Mouse (Mus musculus): ENCODE measurements around the gene Gm10959. TPM values are rescaled to one million over a fixed set of nuclear protein-coding genes. Genes with fewer than 3 reads are reported as not detected.

Gm10959 gene
- polyA plus RNA-seq, 2 experiments = not detected

GRCm38 (mm10) chr3:122923147-122923546 is 4.0 kb upstream of the Gm10959 start:
- H3K9ac ChIP-seq (ENCODE audit: low read depth, low read length, severe bottlenecking) = no peak overlapping the region
- 74% methylated on average over 7 of the region's 7 CpGs for WGBS
- H3K9me3 ChIP-seq (ENCODE audit: control insufficient read depth, low read length) = no peaks in the 10 kb centered on the region
- H3K4me1 ChIP-seq (ENCODE audit: control insufficient read depth, insufficient read depth, low read length) = peaks cover 6% of the 10 kb centered on the region; the same call in 1 of the 2 replicates
- no peak for TF ChIP-seq POLR2A (IDR thresholded peaks at IDR 0.05; ENCODE audit: borderline replicate concordance, extremely low read depth, insufficient read depth, insufficient read length)
- peak overlapping the region; percentile 65 for H3K4me2 ChIP-seq (replicated peaks; ENCODE audit: low read depth, low read length, severe bottlenecking)
- no peak overlapping the region for H3K4me3 ChIP-seq (replicated peaks; ENCODE audit: low read length)
- no peak for ATAC-seq (ENCODE audit: low FRiP score, low read depth)
- no peak overlapping the region for H3K27ac ChIP-seq (replicated peaks; ENCODE audit: low read depth, low read length)
- H3K27me3 ChIP-seq (ENCODE audit: control insufficient read depth, insufficient read depth, low read length) = no peaks in the 10 kb centered on the region
- peaks cover 15% of the 10 kb centered on the region; the same call in 1 of the 2 replicates for H3K36me3 ChIP-seq (ENCODE audit: control insufficient read depth, insufficient read depth, low read length)
- DNase-seq (ENCODE audit: low spot score) = no peak

DNA sequence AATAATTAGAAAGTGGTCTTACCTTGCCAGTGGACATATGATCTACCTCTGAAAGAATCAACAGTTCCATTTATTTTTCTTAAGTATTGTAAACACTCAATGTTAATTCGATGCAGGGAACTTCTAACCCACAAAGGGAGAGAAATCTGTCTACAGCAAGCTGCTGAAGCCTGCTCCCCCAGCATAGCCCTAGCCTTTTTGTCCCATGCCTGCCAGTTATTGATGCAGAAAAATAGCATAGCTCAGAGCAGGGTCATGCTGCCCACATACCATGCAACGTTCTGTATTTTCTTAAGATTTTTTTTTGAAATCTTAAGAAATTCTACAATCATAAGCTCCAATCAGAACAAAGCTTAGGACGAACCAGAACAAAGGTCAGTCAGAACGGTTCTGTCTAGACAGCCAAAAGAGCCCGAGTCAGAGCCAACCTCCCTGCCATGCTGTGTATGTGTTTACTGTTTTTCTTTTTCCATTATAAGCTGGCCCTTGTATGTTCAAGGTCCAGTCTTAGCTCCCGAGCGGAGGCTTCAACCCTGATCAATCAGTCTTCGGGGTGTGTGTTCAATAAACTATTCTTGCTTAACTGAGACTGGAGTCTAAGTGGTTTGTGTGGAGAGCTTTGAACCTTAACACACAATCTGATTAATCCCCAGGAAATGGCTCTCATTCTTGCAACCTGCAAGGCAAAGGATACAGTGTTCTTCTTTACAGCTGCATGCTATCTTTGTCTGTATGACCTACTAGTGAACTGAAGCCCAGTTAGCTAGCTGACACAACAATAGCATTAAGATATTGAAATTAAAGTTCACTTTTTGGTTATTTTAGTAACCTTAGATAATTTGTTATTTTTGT is 2.7 kb upstream of the Gm10959 start:
- Histone ChIP-seq H3K4me2 (replicated peaks; ENCODE audit: low read depth, low read length, severe bottlenecking) (no peak overlapping the region), H3K9me3 (ENCODE audit: control insufficient read depth, low read length) (no peaks in the 10 kb centered on the region), H3K9ac (ENCODE audit: low read depth, low read length, severe bottlenecking) (no peak overlapping the region), H3K4me1 (ENCODE audit: control insufficient read depth, insufficient read depth, low read length) (peaks cover 6% of the 10 kb centered on the region; the same call in 1 of the 2 replicates), H3K27ac (replicated peaks; ENCODE audit: low read depth, low read length) (no peak overlapping the region), H3K27me3 (ENCODE audit: control insufficient read depth, insufficient read depth, low read length) (no peaks in the 10 kb centered on the region), H3K36me3 (ENCODE audit: control insufficient read depth, insufficient read depth, low read length) (peaks cover 9% of the 10 kb centered on the region; the same call in 1 of the 2 replicates), H3K4me3 (replicated peaks; ENCODE audit: low read length) (no peak overlapping the region)
- TF ChIP-seq POLR2A (IDR thresholded peaks at IDR 0.05; ENCODE audit: borderline replicate concordance, extremely low read depth, insufficient read depth, insufficient read length) = no peak
- no peak for DNase-seq (ENCODE audit: low spot score)
- 87% methylated on average over 8 of the region's 8 CpGs for WGBS
- ATAC-seq (ENCODE audit: low FRiP score, low read depth) = no peak

DNA sequence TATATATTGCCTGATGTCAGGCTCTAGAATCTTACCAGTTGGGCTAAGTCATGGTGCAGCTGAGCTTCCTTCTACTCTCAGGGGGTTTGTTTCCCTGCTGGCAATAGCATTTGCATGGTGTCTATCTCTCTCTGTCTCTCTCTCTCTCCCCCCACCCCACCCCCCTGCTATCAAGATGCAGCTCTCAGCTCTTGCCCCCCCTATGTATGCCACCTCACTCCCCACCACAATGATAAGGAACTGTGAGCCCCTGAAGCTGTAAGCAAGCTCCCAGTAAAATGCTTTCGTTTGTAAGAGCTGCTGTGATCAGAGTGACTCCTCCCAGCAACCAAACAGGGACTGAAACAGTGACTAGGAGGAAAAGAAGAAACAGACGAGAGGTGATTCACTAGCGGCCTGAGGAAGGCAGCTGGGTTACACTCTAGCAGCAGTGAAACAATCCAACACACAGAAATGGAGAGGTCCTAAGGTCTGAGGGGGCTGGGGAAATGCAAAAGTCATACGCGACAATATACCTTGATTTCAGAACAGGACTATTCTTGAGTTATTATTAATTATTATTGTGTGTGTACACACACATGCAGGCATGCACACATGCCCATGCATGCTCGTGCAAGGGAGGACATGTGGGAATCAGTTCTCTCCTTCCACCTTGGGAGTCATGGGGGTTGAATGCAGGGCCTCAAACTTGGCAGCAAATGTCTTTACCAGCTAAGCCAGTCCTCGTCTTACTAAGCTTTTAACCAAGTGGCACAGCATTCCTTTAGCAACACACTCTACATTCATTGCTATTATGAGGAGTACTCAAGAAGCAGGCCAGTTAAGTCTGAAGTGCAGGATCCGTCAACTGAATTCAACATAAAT is 1.6 kb upstream of the Gm10959 start:
- Histone ChIP-seq H3K4me1 (ENCODE audit: control insufficient read depth, insufficient read depth, low read length) (no peaks in the 10 kb centered on the region; the same call in 1 of the 2 replicates), H3K9me3 (ENCODE audit: control insufficient read depth, low read length) (no peaks in the 10 kb centered on the region), H3K4me3 (replicated peaks; ENCODE audit: low read length) (no peak overlapping the region), H3K36me3 (ENCODE audit: control insufficient read depth, insufficient read depth, low read length) (no peaks in the 10 kb centered on the region), H3K27ac (replicated peaks; ENCODE audit: low read depth, low read length) (no peak overlapping the region), H3K9ac (ENCODE audit: low read depth, low read length, severe bottlenecking) (no peak overlapping the region), H3K4me2 (replicated peaks; ENCODE audit: low read depth, low read length, severe bottlenecking) (no peak overlapping the region), H3K27me3 (ENCODE audit: control insufficient read depth, insufficient read depth, low read length) (no peaks in the 10 kb centered on the region)
- no peak for DNase-seq (ENCODE audit: low spot score)
- no peak for ATAC-seq (ENCODE audit: low FRiP score, low read depth)
- 60% methylated on average over 8 of the region's 8 CpGs for WGBS
- no peak for TF ChIP-seq POLR2A (IDR thresholded peaks at IDR 0.05; ENCODE audit: borderline replicate concordance, extremely low read depth, insufficient read depth, insufficient read length)

GRCm38 (mm10) chr3:122918672-122919071 is 488 bp downstream of the Gm10959 start:
- no peaks in the 10 kb centered on the region for H3K9me3 ChIP-seq (ENCODE audit: control insufficient read depth, low read length)
- H3K27ac ChIP-seq (replicated peaks; ENCODE audit: low read depth, low read length) = no peak overlapping the region
- no peaks in the 10 kb centered on the region for H3K27me3 ChIP-seq (ENCODE audit: control insufficient read depth, insufficient read depth, low read length)
- no peak overlapping the region for H3K4me3 ChIP-seq (replicated peaks; ENCODE audit: low read length)
- no peaks in the 10 kb centered on the region; the same call in 1 of the 2 replicates for H3K4me1 ChIP-seq (ENCODE audit: control insufficient read depth, insufficient read depth, low read length)
- H3K36me3 ChIP-seq (ENCODE audit: control insufficient read depth, insufficient read depth, low read length) = no peaks in the 10 kb centered on the region
- H3K9ac ChIP-seq (ENCODE audit: low read depth, low read length, severe bottlenecking) = no peak overlapping the region
- ATAC-seq (ENCODE audit: low FRiP score, low read depth) (no peak), DNase-seq (ENCODE audit: low spot score) (no peak)
- H3K4me2 ChIP-seq (replicated peaks; ENCODE audit: low read depth, low read length, severe bottlenecking) = no peak overlapping the region
- 76% methylated on average over 2 of the region's 2 CpGs for WGBS
- no peak for TF ChIP-seq POLR2A (IDR thresholded peaks at IDR 0.05; ENCODE audit: borderline replicate concordance, extremely low read depth, insufficient read depth, insufficient read length)

DNA sequence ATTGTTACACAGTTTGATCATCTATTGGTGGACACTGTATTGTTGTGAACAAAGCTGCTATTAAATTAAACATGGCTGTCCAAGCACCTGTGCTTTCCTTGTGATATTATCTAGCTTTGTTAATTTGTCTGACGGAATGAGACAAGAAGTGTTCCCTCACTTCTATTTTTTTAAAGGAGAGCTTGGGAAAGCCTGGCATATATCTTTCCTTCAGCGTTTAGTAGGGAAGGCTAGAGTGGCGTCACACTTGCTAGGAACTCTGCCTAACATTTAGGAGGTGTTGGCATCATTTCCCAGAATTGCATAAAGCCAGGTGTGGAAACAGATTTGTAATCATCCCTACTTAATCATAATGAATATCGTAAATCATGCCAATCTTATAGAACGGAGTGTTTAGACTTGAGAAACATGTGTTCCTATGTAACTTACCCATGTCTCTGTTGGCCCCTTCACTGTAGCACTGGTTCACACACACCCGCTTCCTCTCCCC is 2.9 kb downstream of the Gm10959 start:
- H3K4me1 ChIP-seq (ENCODE audit: control insufficient read depth, insufficient read depth, low read length) = no peaks in the 10 kb centered on the region
- no peak overlapping the region for H3K4me3 ChIP-seq (replicated peaks; ENCODE audit: low read length)
- 72% methylated on average over 6 of the region's 6 CpGs for WGBS
- no peak overlapping the region for H3K9ac ChIP-seq (ENCODE audit: low read depth, low read length, severe bottlenecking)
- DNase-seq (ENCODE audit: low spot score) (no peak), ATAC-seq (ENCODE audit: low FRiP score, low read depth) (no peak)
- H3K27me3 ChIP-seq (ENCODE audit: control insufficient read depth, insufficient read depth, low read length) = no peaks in the 10 kb centered on the region
- no peaks in the 10 kb centered on the region for H3K36me3 ChIP-seq (ENCODE audit: control insufficient read depth, insufficient read depth, low read length)
- H3K4me2 ChIP-seq (replicated peaks; ENCODE audit: low read depth, low read length, severe bottlenecking) = no peak overlapping the region
- TF ChIP-seq POLR2A (IDR thresholded peaks at IDR 0.05; ENCODE audit: borderline replicate concordance, extremely low read depth, insufficient read depth, insufficient read length) = no peak
- no peak overlapping the region for H3K27ac ChIP-seq (replicated peaks; ENCODE audit: low read depth, low read length)
- H3K9me3 ChIP-seq (ENCODE audit: control insufficient read depth, low read length) = no peaks in the 10 kb centered on the region

Data from limb, embryonic 14.5 days (tissue).